Mouse (Mus musculus) stomach, embryonic 15.5 days (tissue): ENCODE measurements at regions not wholly inside any gene's neighbourhood (a gene's known extent, or its start where the extent isn't known, plus 50 kb on each side); places are given as distances from the start of the nearest gene placed in this dataset.

Experiments
- ATAC-seq: fragments of 200-750 bp; cut with Nextera tagmentation; 2 replicates; pipeline ENCODE4 v1.8.0; 2017; ENCODE audit warnings: low read depth, moderate number of reproducible peaks, moderate TSS enrichment; ENCODE audit not compliant: insufficient read depth, low FRiP score
- H3K27ac ChIP-seq: fragments of 300-500 bp; sonication (generic); 2 replicates; pipeline ENCODE4 v1.5.1; 2015; ENCODE audit warnings: mild to moderate bottlenecking, inconsistent platforms
- H3K27me3 ChIP-seq: fragments of 300-500 bp; sonication (generic); replicated peaks from 2 replicates; pipeline ENCODE4 v1.6.1; 2015; ENCODE audit warnings: inconsistent platforms
- H3K36me3 ChIP-seq: fragments of 300-500 bp; sonication (generic); 2 replicates; pipeline ENCODE4 v1.6.1; 2015; ENCODE audit warnings: inconsistent platforms
- H3K4me1 ChIP-seq: fragments of 300-500 bp; sonication (generic); 2 replicates; pipeline ENCODE4 v1.6.1; 2015; ENCODE audit warnings: inconsistent platforms
- H3K4me2 ChIP-seq: fragments of 300-500 bp; sonication (generic); 2 replicates; pipeline ENCODE4 v1.6.1; 2015; ENCODE audit warnings: mild to moderate bottlenecking, inconsistent platforms
- H3K4me3 ChIP-seq: fragments of 300-500 bp; sonication (generic); replicated peaks from 2 replicates; pipeline ENCODE4 v1.5.1; 2015; ENCODE audit warnings: inconsistent platforms
- H3K9ac ChIP-seq: fragments of 300-500 bp; sonication (generic); 2 replicates; pipeline ENCODE4 v1.6.1; 2015; ENCODE audit warnings: inconsistent platforms
- H3K9me3 ChIP-seq: fragments of 300-500 bp; sonication (generic); 2 replicates; pipeline ENCODE4 v1.6.1; 2016; ENCODE audit warnings: inconsistent platforms
- WGBS: fragments of 180-500 bp; shearing (Covaris S2); methylation state at CpG from one replicate; pipeline ENCODE4 v1.1.7; 2015; 5-methylcytosine and 5-hydroxymethylcytosine counted together

- Histone ChIP-seq H3K9me3 (no peaks in the 10 kb centered on the region), H3K4me2 (no peak overlapping the region), H3K27ac (no peak overlapping the region), H3K4me3 (no peak overlapping the region), H3K9ac (no peak overlapping the region), H3K4me1 (no peaks in the 10 kb centered on the region), H3K36me3 (no peaks in the 10 kb centered on the region), H3K27me3 (no peaks in the 10 kb centered on the region)
- ATAC-seq, result no peak
- WGBS, result 88% methylated on average over 5 of the region's 5 CpGs
These were observed 122.9 kb downstream of the Sem1 start for GRCm38 (mm10) chr6:6455566-6455965.

- H3K4me3 ChIP-seq, result no peak overlapping the region
- 65% methylated on average over 2 of the region's 2 CpGs for WGBS
- no peak for ATAC-seq
These were observed 124.1 kb downstream of the Sem1 start for GRCm38 (mm10) chr6:6454396-6454795.

GRCm38 (mm10) chr6:6434855-6435254 is 143.6 kb downstream of the Sem1 start:
- WGBS, result 52% methylated on average over 3 of the region's 3 CpGs
- H3K27ac ChIP-seq, result no peak overlapping the region
- no peak for ATAC-seq

More at GRCm38 (mm10) chr6:6454396-6454795, 124.1 kb downstream of the Sem1 start:
- H3K4me1 ChIP-seq, result no peaks in the 10 kb centered on the region
- H3K36me3 ChIP-seq, result no peaks in the 10 kb centered on the region
- H3K27me3 ChIP-seq, result no peaks in the 10 kb centered on the region
- no peak overlapping the region for H3K4me2 ChIP-seq
- H3K9ac ChIP-seq, result no peak overlapping the region
- H3K9me3 ChIP-seq, result no peaks in the 10 kb centered on the region
- no peak overlapping the region for H3K27ac ChIP-seq

GRCm38 (mm10) chr6:6434261-6434802 is 144.1 kb downstream of the Sem1 start:
- Histone ChIP-seq H3K36me3 (no peaks in the 10 kb centered on the region), H3K4me3 (no peak overlapping the region), H3K9me3 (no peaks in the 10 kb centered on the region), H3K27me3 (no peaks in the 10 kb centered on the region), H3K4me1 (no peaks in the 10 kb centered on the region), H3K27ac (no peak overlapping the region), H3K4me2 (no peak overlapping the region), H3K9ac (no peak overlapping the region)
- 68% methylated on average over 5 of the region's 5 CpGs for WGBS
- ATAC-seq, result no peak

More at GRCm38 (mm10) chr6:6434855-6435254, 143.6 kb downstream of the Sem1 start:
- no peak overlapping the region for H3K9ac ChIP-seq
- H3K4me1 ChIP-seq, result no peaks in the 10 kb centered on the region
- H3K4me2 ChIP-seq, result no peak overlapping the region
- no peaks in the 10 kb centered on the region for H3K27me3 ChIP-seq
- no peaks in the 10 kb centered on the region for H3K36me3 ChIP-seq
- H3K9me3 ChIP-seq, result no peaks in the 10 kb centered on the region
- H3K4me3 ChIP-seq, result no peak overlapping the region

- no peaks in the 10 kb centered on the region for H3K27me3 ChIP-seq
- ATAC-seq, result no peak
- H3K4me3 ChIP-seq, result no peak overlapping the region
- H3K9ac ChIP-seq, result no peak overlapping the region
- no peaks in the 10 kb centered on the region for H3K9me3 ChIP-seq
- no peaks in the 10 kb centered on the region for H3K4me1 ChIP-seq
- no peak overlapping the region for H3K27ac ChIP-seq
- 73% methylated on average over 6 of the region's 6 CpGs for WGBS
- H3K36me3 ChIP-seq, result no peaks in the 10 kb centered on the region
- no peak overlapping the region for H3K4me2 ChIP-seq
These were observed 145.3 kb downstream of the Sem1 start for GRCm38 (mm10) chr6:6433179-6433578.

- Histone ChIP-seq H3K36me3 (no peaks in the 10 kb centered on the region), H3K4me3 (no peak overlapping the region), H3K4me1 (no peaks in the 10 kb centered on the region), H3K27me3 (no peaks in the 10 kb centered on the region), H3K9ac (no peak overlapping the region), H3K27ac (no peak overlapping the region), H3K4me2 (no peak overlapping the region), H3K9me3 (no peaks in the 10 kb centered on the region)
- no peak for ATAC-seq
- 82% methylated on average over 9 of the region's 9 CpGs for WGBS
These were observed 163.5 kb downstream of the Sem1 start for GRCm38 (mm10) chr6:6414654-6415610.

- Histone ChIP-seq H3K4me3 (no peak overlapping the region), H3K27ac (no peak overlapping the region), H3K9ac (no peak overlapping the region), H3K27me3 (no peaks in the 10 kb centered on the region), H3K9me3 (no peaks in the 10 kb centered on the region), H3K4me2 (no peak overlapping the region), H3K4me1 (no peaks in the 10 kb centered on the region), H3K36me3 (no peaks in the 10 kb centered on the region)
- WGBS, result 67% methylated on average over 3 of the region's 3 CpGs
- ATAC-seq, result no peak
These were observed 180.5 kb downstream of the Sem1 start for GRCm38 (mm10) chr6:6397997-6398396.

- Histone ChIP-seq H3K4me1 (no peaks in the 10 kb centered on the region), H3K27me3 (no peaks in the 10 kb centered on the region), H3K9ac (no peak overlapping the region), H3K4me3 (no peak overlapping the region), H3K27ac (no peak overlapping the region), H3K36me3 (no peaks in the 10 kb centered on the region), H3K9me3 (no peaks in the 10 kb centered on the region), H3K4me2 (no peak overlapping the region)
- 73% methylated on average over 16 of the region's 16 CpGs for WGBS
- no peak for ATAC-seq
These were observed 172.8 kb upstream of the Slc25a13 start for GRCm38 (mm10) chr6:6389454-6390445.

- Histone ChIP-seq H3K27me3 (no peaks in the 10 kb centered on the region), H3K9me3 (no peaks in the 10 kb centered on the region), H3K36me3 (no peaks in the 10 kb centered on the region), H3K27ac (no peak overlapping the region), H3K4me3 (no peak overlapping the region), H3K4me2 (no peak overlapping the region), H3K9ac (no peak overlapping the region), H3K4me1 (no peaks in the 10 kb centered on the region)
- 47% methylated on average over 5 of the region's 5 CpGs for WGBS
- no peak for ATAC-seq
These were observed 172.0 kb upstream of the Slc25a13 start for GRCm38 (mm10) chr6:6388835-6389440.

- no peaks in the 10 kb centered on the region for H3K4me1 ChIP-seq
- no peaks in the 10 kb centered on the region for H3K36me3 ChIP-seq
- no peaks in the 10 kb centered on the region for H3K9me3 ChIP-seq
- no peak overlapping the region for H3K4me2 ChIP-seq
- no peak overlapping the region for H3K9ac ChIP-seq
- no peaks in the 10 kb centered on the region for H3K27me3 ChIP-seq
- WGBS, result 71% methylated on average over 5 of the region's 5 CpGs
- H3K4me3 ChIP-seq, result no peak overlapping the region
- H3K27ac ChIP-seq, result no peak overlapping the region
- ATAC-seq, result no peak
These were observed 170.6 kb upstream of the Slc25a13 start for GRCm38 (mm10) chr6:6387571-6387970.

GRCm38 (mm10) chr6:6384971-6385370 is 168.0 kb upstream of the Slc25a13 start:
- no peak overlapping the region for H3K9ac ChIP-seq
- H3K27ac ChIP-seq, result no peak overlapping the region
- H3K36me3 ChIP-seq, result no peaks in the 10 kb centered on the region
- H3K4me1 ChIP-seq, result no peaks in the 10 kb centered on the region
- no peak overlapping the region for H3K4me2 ChIP-seq
- no peaks in the 10 kb centered on the region for H3K9me3 ChIP-seq
- no peak for ATAC-seq
- no peak overlapping the region for H3K4me3 ChIP-seq
- WGBS, result 81% methylated on average over 7 of the region's 7 CpGs
- H3K27me3 ChIP-seq, result no peaks in the 10 kb centered on the region
